Mouse (Mus musculus) gastrocnemius, adult 2 months (tissue): ENCODE measurements at regions not wholly inside any gene's neighbourhood (a gene's known extent, or its start where the extent isn't known, plus 50 kb on each side); places are given as distances from the start of the nearest gene placed in this dataset.
"Not testable (repeated sequence)": the region's sequence is repeated elsewhere in the genome, so short reads cannot be mapped to it uniquely, and the experiment has no call there.

ENCODE experiments used
- DNase-seq: peaks from one replicate; pipeline ENCODE4 v3.0.0; 2022
- H3K27ac ChIP-seq: fragments of 200-600 bp; 2 replicates; pipeline ENCODE4 v1.8.1; 2022; ENCODE audit warnings: mild to moderate bottlenecking
- H3K4me3 ChIP-seq: fragments of 200-600 bp; 2 replicates; pipeline ENCODE4 v1.8.1; 2022; ENCODE audit warnings: mild to moderate bottlenecking, moderate library complexity
- CTCF ChIP-seq: fragments of 200-600 bp; IDR thresholded peaks from 2 replicates; pipeline ENCODE4 v1.8.1; 2022; ENCODE audit warnings: antibody characterized with exemption, mild to moderate bottlenecking, moderate library complexity
- intact Hi-C: fragments of 180-260 bp; cut with DNase I; formaldehyde crosslinking; loops from one replicate; pipeline ENCODE4 v1.15.1; 2025

- TF ChIP-seq CTCF: no peak
- Histone ChIP-seq H3K27ac (no peak overlapping the region), H3K4me3 (no peak overlapping the region)
- intact Hi-C loops: no loop called here
- no peak for DNase-seq
Measured at GRCm38 (mm10) chr1:128498042-128498772, 81.0 kb upstream of the Dars start.

- Histone ChIP-seq H3K4me3 (no peak overlapping the region), H3K27ac (no peak overlapping the region)
- no peak for TF ChIP-seq CTCF
- intact Hi-C loops: no loop called here
- no peak for DNase-seq
Measured at GRCm38 (mm10) chr1:128492251-128492650, 75.1 kb upstream of the Dars start.

- intact Hi-C loops, H3K27ac ChIP-seq, DNase-seq, H3K4me3 ChIP-seq: not testable (repeated sequence)
Measured at GRCm38 (mm10) chr1:128487181-128487580, 70.0 kb upstream of the Dars start.

- no peak for TF ChIP-seq CTCF
- Histone ChIP-seq H3K4me3 (no peak overlapping the region), H3K27ac (no peak overlapping the region)
- no peak for DNase-seq
- intact Hi-C loops: no loop called here
Measured at GRCm38 (mm10) chr1:128478376-128478775, 61.2 kb upstream of the Dars start.

- TF ChIP-seq CTCF: no peak
- no peak overlapping the region for H3K4me3 ChIP-seq
- no peak overlapping the region for H3K27ac ChIP-seq
- intact Hi-C loops: no loop called here
- DNase-seq: no peak
Measured at GRCm38 (mm10) chr1:128477653-128478052, 60.5 kb upstream of the Dars start.

- H3K4me3 ChIP-seq: peak overlapping the region; percentile 57
- TF ChIP-seq CTCF: no peak
- DNase-seq: no peak
- H3K27ac ChIP-seq: peak overlapping the region; percentile 29
- intact Hi-C loops: no loop called here
Measured at GRCm38 (mm10) chr1:128472713-128473230, 55.6 kb upstream of the Dars start.

- intact Hi-C loops: no loop called here
Measured at GRCm38 (mm10) chr1:128472022-128472712, 55.0 kb upstream of the Dars start.

GRCm38 (mm10) chr1:128470786-128471185 lies 53.6 kb upstream of the Dars start:
- Histone ChIP-seq H3K27ac (no peak overlapping the region), H3K4me3 (no peak overlapping the region)
- intact Hi-C loops: no loop called here
- no peak for DNase-seq
- no peak for TF ChIP-seq CTCF

More at GRCm38 (mm10) chr1:128472022-128472712, 55.0 kb upstream of the Dars start:
- DNase-seq: peak; percentile 67
- Histone ChIP-seq H3K4me3 (peak overlapping the region; percentile 57), H3K27ac (peak overlapping the region; percentile 29)
- no peak for TF ChIP-seq CTCF

- no peak for TF ChIP-seq CTCF
- no peak overlapping the region for H3K4me3 ChIP-seq
- no peak for DNase-seq
Measured at GRCm38 (mm10) chr1:128469054-128469453, 51.9 kb upstream of the Dars start.

More at GRCm38 (mm10) chr1:128469054-128469453, 51.9 kb upstream of the Dars start:
- intact Hi-C loops: no loop called here
- no peak overlapping the region for H3K27ac ChIP-seq
